Mouse (Mus musculus) spleen, postnatal 10 days (tissue): Measurements from ENCODE around the gene Gxylt1.
"Not testable (repeated sequence)": the region's sequence is repeated elsewhere in the genome, so short reads cannot be mapped to it uniquely, and the experiment has no call there.

Source experiments
- DNase-seq, 2 experiments: peaks; one replicate each; pipeline ENCODE4 v3.0.0; 2021 to 2022; ENCODE audit warnings: low spot score in 2 of 2

Gene Gxylt1

DNA sequence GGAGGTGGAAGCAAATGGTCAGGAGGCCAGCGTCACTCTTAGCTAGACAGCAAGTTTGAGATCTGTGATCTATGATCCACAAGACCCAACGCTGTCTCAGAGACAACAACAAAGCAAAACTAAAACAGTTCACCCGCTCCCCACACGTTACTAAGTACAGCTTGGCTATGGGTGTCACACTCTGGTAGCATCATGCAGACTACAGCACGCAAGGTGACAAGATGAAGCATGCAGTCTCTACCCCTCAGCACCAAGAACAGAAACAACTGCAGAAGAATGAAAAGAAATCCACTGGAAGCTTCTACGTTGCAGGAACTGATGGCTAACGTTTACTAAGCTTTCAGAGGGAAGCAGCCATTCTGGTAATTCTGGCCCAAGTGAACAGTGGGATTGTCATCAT is 11.4 kb downstream of the Gxylt1 start:
- no peak for DNase-seq

- DNase-seq = no peak
Measured at GRCm38 (mm10) chr15:93262818-93263217, 12.2 kb downstream of the Gxylt1 start.

- no peak for DNase-seq
Measured at GRCm38 (mm10) chr15:93262274-93262673, 12.7 kb downstream of the Gxylt1 start.

DNA sequence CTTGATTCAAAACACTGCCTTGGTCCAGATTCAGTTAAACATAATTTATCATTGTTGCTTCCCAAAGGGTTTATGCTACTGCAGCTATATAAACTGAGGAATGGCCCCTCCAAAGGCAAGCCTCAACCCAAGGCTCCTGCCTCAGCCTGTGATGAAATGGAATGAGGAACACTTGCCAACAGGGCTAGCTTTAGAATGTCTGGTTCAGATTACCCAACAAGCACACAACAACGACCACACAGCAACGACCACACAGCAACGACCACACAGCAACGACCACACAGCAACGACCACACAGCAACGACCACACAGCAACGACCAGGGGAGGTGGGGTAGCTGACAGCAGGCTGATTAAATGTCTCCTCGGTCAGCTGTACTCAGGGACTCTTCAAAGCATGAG is 15.0 kb downstream of the Gxylt1 start:
- no peak for DNase-seq

DNA sequence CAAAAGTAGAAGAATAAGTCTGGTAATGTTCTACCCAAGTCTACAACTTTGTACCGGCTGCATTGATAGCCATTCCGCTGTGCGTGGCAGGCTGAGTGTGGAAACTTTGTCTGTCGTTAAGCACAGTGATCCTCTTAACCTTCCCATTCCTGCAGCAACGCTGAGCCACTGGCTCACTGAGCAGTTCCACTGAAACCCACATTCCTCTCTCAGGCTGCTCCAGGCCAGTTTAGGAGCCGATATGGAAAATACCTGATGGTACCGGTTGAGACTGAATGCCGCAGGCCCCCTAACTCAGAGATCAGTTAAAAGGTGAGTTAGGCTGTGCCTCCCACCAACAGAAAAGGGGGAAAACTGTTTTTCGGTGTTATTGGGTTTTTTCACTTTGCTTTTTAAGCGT is 19.7 kb downstream of the Gxylt1 start:
- DNase-seq = no peak

DNA sequence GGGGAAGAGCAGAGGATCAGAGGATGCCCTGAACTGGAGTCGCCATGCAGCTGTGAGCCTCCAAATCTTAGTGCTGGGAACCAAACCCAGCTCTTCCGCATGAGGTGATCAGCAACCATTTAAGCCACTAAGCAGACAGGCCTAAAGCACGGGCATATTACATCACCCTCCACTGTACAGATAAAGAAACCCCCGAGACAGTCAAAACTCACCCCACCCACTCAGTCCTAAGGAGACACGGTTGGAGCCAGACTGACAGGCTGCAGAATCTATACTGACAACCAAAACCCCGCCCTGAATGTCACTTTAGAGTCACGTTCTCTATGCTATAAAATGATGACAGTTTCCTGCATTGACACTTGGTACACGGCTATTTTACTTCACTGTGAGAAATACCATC is 21.8 kb downstream of the Gxylt1 start:
- DNase-seq = no peak

DNA sequence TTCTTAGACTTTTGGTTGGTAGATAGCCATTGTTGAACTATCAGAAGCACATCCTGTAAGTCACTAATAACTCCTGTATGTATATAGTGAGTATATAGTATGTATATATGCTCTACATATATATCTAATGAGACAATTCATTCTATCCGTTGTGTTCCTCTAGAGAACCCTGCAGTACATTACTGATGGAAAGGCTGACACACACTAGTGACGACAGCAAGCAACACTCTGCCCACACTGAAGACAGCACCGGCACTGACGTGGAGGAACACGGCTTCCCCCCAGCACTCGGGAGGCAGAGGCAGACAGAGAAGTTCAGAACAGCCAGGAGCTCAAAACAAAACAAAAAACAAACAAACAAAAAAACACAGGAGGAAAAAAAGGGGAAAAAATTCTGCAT is 22.6 kb downstream of the Gxylt1 start:
- DNase-seq = no peak

DNA sequence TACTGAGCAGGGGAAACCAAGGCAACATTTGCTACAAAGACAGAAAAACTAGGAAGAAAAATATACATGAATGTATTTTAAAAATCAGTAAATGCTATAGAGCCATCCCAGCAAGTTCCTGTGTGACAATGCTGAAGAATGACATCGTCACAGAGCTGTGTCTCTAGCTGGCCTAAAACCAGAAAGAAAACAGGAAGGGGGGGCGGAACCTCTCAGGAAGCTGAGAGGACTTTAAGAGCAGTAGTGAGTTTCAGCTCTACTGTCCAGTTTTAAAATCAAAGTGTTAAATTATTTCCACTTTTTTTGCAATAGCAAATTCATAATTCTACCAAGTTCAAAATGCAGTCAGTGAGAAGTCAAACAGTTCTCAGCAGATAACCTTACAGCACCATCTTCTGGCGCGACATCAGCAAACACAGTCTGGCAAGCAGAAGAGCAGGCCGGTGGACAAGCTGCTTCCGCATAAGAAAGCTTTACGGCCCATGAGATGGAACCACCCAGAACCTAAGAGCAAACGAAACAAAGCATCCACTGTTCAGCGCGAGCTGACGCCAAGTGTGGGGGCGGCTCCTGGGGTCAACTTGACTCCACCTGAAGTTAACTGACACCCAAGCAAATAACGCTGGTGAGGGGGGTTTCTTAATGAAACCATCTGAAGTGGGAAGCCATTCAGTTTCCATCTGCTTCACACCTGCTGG is 23.3 kb downstream of the Gxylt1 start:
- peak in 1 of 2 experiments; percentile 30 for DNase-seq

- DNase-seq = no peak
Measured at GRCm38 (mm10) chr15:93243202-93243601, 31.8 kb downstream of the Gxylt1 start.

DNA sequence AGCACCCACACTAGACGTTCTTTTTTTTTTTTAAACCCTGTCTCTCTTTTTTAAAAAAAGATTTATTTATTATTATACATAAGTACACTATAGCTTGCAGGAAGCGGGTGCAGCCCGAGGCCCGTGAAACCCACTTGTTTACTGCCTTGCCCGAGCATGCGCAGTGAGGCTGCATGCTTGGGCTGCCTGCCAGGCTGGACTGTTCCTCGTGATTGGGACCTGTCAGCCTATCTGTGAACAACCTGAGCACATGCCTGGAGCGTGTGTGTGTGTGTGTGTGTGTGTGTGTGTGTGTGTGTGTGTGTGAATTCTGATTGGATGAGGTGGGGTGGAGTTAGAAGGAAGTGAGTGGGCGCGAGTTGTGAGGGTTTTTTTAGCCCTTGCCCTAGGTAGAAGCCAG is 38.5 kb downstream of the Gxylt1 start:
- not testable (repeated sequence) for DNase-seq

DNA sequence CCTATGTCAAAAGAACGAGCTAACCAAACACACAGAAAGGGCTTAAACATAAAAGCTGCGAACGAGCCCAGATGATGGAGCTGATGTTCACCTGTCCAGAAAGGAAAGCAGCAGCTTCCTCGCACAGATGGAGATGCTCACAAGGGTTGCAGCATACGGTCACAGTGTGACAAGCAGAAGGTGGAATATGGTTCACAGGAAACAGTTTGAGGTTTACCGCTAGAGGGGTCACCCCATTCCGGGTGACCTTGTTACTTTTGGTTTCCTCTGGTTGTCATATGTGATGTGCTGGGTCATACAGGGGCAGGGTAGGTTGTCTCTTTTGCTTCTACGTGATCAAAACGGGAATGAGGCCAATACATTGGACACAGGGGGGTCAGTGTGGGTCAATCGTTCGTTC is 46.0 kb downstream of the Gxylt1 start:
- DNase-seq = no peak

DNA sequence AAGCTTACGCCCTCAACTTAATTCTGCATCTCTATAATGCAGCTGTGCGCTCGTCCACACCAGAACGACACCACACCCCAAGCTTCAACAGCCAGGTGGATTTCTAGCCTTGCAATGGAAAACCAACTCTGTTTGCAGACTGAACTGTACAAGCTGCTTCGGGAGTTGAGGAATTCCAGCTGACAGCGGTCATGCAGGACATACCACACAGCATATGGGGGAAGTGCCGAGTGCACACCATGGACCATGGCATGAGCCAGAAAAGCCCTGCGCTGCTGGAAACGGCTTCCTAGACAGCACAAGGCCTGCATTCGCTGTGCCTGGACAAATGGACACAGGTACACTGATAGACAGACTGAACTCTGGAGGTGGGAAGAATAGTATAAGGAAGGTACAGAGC is 46.6 kb downstream of the Gxylt1 start:
- no peak for DNase-seq

GRCm38 (mm10) chr15:93227764-93228079 is 47.3 kb downstream of the Gxylt1 start:
- DNase-seq = peak in 1 of 2 experiments; percentile 20

- DNase-seq = no peak
Measured at GRCm38 (mm10) chr15:93226930-93227763, 47.8 kb downstream of the Gxylt1 start.

- peak in 1 of 2 experiments; percentile 27 for DNase-seq
Measured at GRCm38 (mm10) chr15:93222475-93222874, 52.5 kb downstream of the Gxylt1 start.

DNA sequence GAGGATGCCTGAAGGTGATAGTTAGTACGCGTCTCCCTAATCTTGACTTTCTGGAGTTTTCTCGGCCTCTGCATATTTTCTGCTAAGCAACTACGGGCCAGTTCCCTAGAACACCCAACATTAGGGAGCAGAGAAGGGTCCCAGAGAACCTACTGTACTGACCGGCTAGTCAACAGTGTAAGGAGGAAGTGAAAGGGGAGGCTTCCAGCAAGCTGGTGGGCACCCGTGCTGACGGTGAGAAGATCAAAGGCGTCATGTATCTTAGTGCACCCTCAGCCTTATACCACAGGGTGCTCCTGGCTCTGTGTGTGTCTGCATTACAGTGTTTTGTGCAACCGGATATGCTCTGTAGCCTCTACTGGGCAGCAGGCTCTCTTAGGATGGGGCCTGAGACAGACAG is 62.4 kb downstream of the Gxylt1 start:
- no peak for DNase-seq

DNA sequence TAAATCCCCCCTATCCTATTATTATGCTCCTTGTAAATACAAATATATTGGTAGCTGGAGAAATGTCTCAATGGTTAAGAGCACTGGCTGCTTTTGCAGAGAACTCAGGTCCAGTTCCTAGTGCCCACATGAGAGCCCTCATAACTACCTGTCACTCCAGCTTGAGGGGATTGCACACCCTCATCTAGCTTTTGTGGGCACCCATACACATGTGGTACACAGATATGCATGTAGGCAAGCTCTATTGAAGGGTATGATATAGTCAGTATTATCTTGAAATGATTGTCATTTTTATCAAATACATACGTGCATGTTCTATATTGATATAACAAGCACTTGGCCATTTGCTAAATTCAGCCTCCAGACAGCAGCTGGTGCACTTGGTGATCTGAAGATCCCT is 70.1 kb downstream of the Gxylt1 start:
- DNase-seq = no peak

DNA sequence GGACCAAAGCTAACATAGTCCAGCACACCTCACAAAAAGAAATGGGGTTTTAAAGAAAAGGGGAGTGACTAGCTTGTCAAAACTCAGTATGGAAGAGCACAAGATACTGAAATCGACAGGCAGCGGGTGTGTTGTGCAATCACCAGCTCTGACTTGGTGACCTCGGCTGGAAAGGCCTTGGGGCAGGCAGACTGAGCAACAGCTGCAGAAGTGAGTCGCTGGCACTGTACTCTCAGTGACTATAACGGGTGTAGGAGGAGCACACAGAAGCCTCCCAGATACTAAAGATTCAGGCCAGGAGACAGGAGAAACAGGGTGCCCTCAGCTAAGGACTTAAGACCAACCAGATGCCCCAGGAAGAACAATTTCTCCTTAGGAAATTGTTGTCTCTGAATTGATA is 73.0 kb downstream of the Gxylt1 start:
- DNase-seq = no peak

GRCm38 (mm10) chr15:93191387-93192145 is 83.4 kb downstream of the Gxylt1 start:
- DNase-seq = no peak
